Comparison of ENCODE assay signal across 25 mouse cellular contexts in the genomic region with DNA sequence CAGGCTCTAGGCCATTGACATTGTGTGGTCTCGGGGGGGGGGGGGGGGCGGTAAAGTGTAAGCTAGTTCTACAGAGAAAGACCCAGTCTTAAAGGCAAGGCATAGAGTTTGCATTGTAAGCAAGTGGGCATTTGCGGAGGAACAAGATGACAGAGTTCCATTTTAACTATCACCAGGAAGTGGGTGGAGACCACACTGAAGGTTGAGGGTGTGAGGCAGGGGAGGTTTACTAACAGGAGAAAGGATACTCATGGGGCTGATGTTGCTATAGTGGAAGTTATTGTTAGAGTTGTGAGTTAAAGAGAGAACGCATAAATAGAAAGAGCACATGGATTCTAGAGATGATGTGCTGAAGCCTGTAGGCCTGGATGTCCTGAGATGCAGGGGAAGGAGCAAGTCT. TPM values are rescaled to one million over a fixed set of nuclear protein-coding genes. Genes with fewer than 3 reads are reported as not detected.
DNase-seq lines count a peak whose midpoint lies in the region; ATAC-seq and TF ChIP-seq lines count a peak whose summit lies in the region.
"Had no signal": no experiment of that assay in that cellular context is flagged by ENCODE, and none has a peak within 500 bp of the region (broad histone marks: within the 10 kb centered on the region; RNA-seq: fewer than 3 reads in every experiment).

No protein-coding gene starts in this region.

- no peak overlapping the region for H3K4me3 ChIP-seq in intestine, postnatal 0 days (ENCODE audit: low read depth, low read length)
- H3K4me3 ChIP-seq: embryonic facial prominence, embryonic 13.5 days; embryonic facial prominence, embryonic 15.5 days; erythroblast, embryonic 14.5 days; forebrain, embryonic 13.5 days; forebrain, embryonic 15.5 days had no signal

- no peaks in the 10 kb centered on the region for H3K27me3 ChIP-seq in intestine, postnatal 0 days (replicated peaks; ENCODE audit: control insufficient read depth, insufficient read depth, low read length)
- H3K27me3 ChIP-seq: embryonic facial prominence, embryonic 13.5 days; embryonic facial prominence, embryonic 15.5 days; forebrain, embryonic 13.5 days; forebrain, embryonic 15.5 days; Patski had no signal

- no peaks in the 10 kb centered on the region for H3K9me3 ChIP-seq in intestine, postnatal 0 days (ENCODE audit: control insufficient read depth)
- H3K9me3 ChIP-seq: embryonic facial prominence, embryonic 13.5 days; embryonic facial prominence, embryonic 15.5 days; forebrain, embryonic 13.5 days; forebrain, embryonic 15.5 days had no signal

- no peak overlapping the region for H3K9ac ChIP-seq in intestine, postnatal 0 days (ENCODE audit: low read depth, low read length)
- H3K9ac ChIP-seq: embryonic facial prominence, embryonic 13.5 days; embryonic facial prominence, embryonic 15.5 days; forebrain, embryonic 13.5 days; forebrain, embryonic 15.5 days; forebrain, postnatal 0 days had no signal

- ATAC-seq in CD4-positive, CD25-positive, alpha-beta regulatory T cell, adult 4 months: peak; percentile 44
- ATAC-seq in activated CD4-positive, CD25-positive, alpha-beta regulatory T cell, adult 4 months: peak; percentile 63
- no peak for ATAC-seq in intestine, postnatal 0 days
- ATAC-seq: forebrain, embryonic 13.5 days; forebrain, embryonic 15.5 days; forebrain, postnatal 0 days; Patski had no signal

- no peaks in the 10 kb centered on the region for H3K4me1 ChIP-seq in intestine, postnatal 0 days (replicated peaks; ENCODE audit: control insufficient read depth, insufficient read depth, low read length)

- H3K27ac ChIP-seq in intestine, postnatal 0 days (ENCODE audit: low read depth, low read length): no peak overlapping the region
- H3K27ac ChIP-seq: embryonic facial prominence, embryonic 13.5 days; embryonic facial prominence, embryonic 15.5 days; forebrain, embryonic 13.5 days; forebrain, embryonic 15.5 days had no signal

- no peaks in the 10 kb centered on the region for H3K36me3 ChIP-seq in intestine, postnatal 0 days (ENCODE audit: control insufficient read depth, insufficient read depth)
- H3K36me3 ChIP-seq: embryonic facial prominence, embryonic 13.5 days; embryonic facial prominence, embryonic 15.5 days; forebrain, embryonic 15.5 days had no signal

- no peak for TF ChIP-seq CTCF in intestine, postnatal 0 days (IDR thresholded peaks at IDR 0.05; ENCODE audit: low read depth)

- whole genome bisulfite sequencing in intestine, postnatal 0 days: 83% methylated on average over 4 of the region's 4 CpGs

- no peak overlapping the region for H3K4me2 ChIP-seq in intestine, postnatal 0 days (replicated peaks; ENCODE audit: low read depth)
- H3K4me2 ChIP-seq: embryonic facial prominence, embryonic 13.5 days; embryonic facial prominence, embryonic 15.5 days; forebrain, embryonic 13.5 days; forebrain, embryonic 15.5 days had no signal

- DNase-seq in induced T-regulatory cell, adult 2 months (ENCODE audit: low read depth): peak; percentile 43
- peak; percentile 31 for DNase-seq in naive thymus-derived CD4-positive, alpha-beta T cell, adult 2 months (ENCODE audit: low read depth)
- no peak for DNase-seq in lung, postnatal 4 days
- no peak for DNase-seq in lung, adult 18-20 months
- no peak for DNase-seq in adrenal gland, postnatal 4 days (ENCODE audit: low spot score in 2 of 2)
- DNase-seq: adrenal gland, adult 2 months; adrenal gland, postnatal 10 days; adrenal gland, postnatal 25 days; B cell, adult 2 months; cerebellum, adult 11-12 months; cerebellum, adult 2 months; cerebellum, adult 9-10 months; cerebellum, postnatal 10 days; cerebellum, postnatal 25 days; embryo, embryonic 11 days; forebrain, postnatal 0 days had no signal

RNA-seq across cellular contexts. Expression of gene Efhc1, which starts 25.1 kb away (rescaled TPM):
- polyA plus RNA-seq in CD4-positive, CD25-positive, alpha-beta regulatory T cell, adult 4 months (2017; shearing (Covaris generic)): 1 to 10 TPM in 1 of 2 experiments, under 1 TPM in 1; 0.54 to 1.2 TPM
- polyA plus RNA-seq in activated CD4-positive, CD25-positive, alpha-beta regulatory T cell, adult 4 months (2017; shearing (Covaris generic)): 1 to 10 TPM in 1 of 2 experiments, under 1 TPM in 1; 0.65 to 1.3 TPM
- 1 to 10 TPM; 3.0 to 3.4 TPM for total RNA-seq in adrenal gland, postnatal 4 days (2021)
- polyA plus RNA-seq in intestine, postnatal 0 days (2015; fragmentation: Nextera tagmentation; extraction: Ambion mirVana): 0.69 and 0.98 TPM in 2 replicates
- polyA plus RNA-seq: erythroblast, embryonic 14.5 days had no signal

RNA-seq across cellular contexts. Expression of gene Paqr8, which starts 36.0 kb away (rescaled TPM):
- polyA plus RNA-seq in CD4-positive, CD25-positive, alpha-beta regulatory T cell, adult 4 months (2017; shearing (Covaris generic)): 1 to 10 TPM; 2.2 to 5.8 TPM
- 1 to 10 TPM; 2.3 to 4.3 TPM for polyA plus RNA-seq in activated CD4-positive, CD25-positive, alpha-beta regulatory T cell, adult 4 months (2017; shearing (Covaris generic))
- 10 to 100 TPM; 40.5 to 44.6 TPM for total RNA-seq in adrenal gland, postnatal 4 days (2021)
- polyA plus RNA-seq in intestine, postnatal 0 days (2015; fragmentation: Nextera tagmentation; extraction: Ambion mirVana): 2.9 and 3.1 TPM in 2 replicates

Comparison
In these comparisons a context has a peak if more than half of its experiments do, and no peak if none do; other contexts are left out.
1. DNase-seq: peak in induced T-regulatory cell, adult 2 months (single experiment) and naive thymus-derived CD4-positive, alpha-beta T cell, adult 2 months (single experiment); none in lung, postnatal 4 days (0 of 2), lung, adult 18-20 months (0 of 2) and adrenal gland, postnatal 4 days (0 of 2).